ENCODE assay signal across 20 mouse cellular contexts in the genomic region with DNA sequence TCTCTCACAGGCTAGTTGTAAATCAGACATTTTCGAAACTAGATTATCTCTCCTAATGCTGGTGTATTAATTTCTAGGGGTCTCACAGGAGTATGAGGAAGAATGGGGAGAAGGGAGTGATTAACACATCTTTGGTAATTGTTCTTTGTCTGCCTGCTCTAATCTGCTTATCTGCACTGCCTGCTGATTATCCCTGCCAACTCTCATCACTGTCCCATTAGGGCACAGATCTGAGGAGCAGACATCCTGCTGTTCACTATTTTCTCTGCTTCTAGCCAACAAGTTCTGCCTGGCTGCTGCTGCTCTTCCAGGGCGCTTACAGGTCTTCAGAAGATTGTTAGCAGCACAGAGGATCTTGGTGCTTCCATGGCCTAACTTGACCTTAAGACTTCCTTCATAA.
DNase-seq lines count a peak whose midpoint lies in the region; ATAC-seq and TF ChIP-seq lines count a peak whose summit lies in the region.
"Had no signal": no experiment of that assay in that cellular context is flagged by ENCODE, and none has a peak within 500 bp of the region (broad histone marks: within the 10 kb centered on the region; RNA-seq: fewer than 3 reads in every experiment).

No protein-coding gene starts in this region.

- H3K4me2 ChIP-seq in hindbrain, embryonic 13.5 days, result no peak overlapping the region
- no peak overlapping the region for H3K4me2 ChIP-seq in hindbrain, embryonic 12.5 days (replicated peaks)
- no peak overlapping the region for H3K4me2 ChIP-seq in midbrain, embryonic 14.5 days (ENCODE audit: low read length)
- H3K4me2 ChIP-seq in midbrain, embryonic 15.5 days, result no peak overlapping the region
- H3K4me2 ChIP-seq: embryonic facial prominence, embryonic 15.5 days; midbrain, embryonic 12.5 days had no signal

- no peaks in the 10 kb centered on the region for H3K36me3 ChIP-seq in hindbrain, embryonic 13.5 days
- H3K36me3 ChIP-seq in hindbrain, embryonic 12.5 days, result no peaks in the 10 kb centered on the region
- no peaks in the 10 kb centered on the region for H3K36me3 ChIP-seq in midbrain, embryonic 14.5 days (ENCODE audit: control insufficient read depth, insufficient read depth, low read length)
- H3K36me3 ChIP-seq in midbrain, embryonic 15.5 days (replicated peaks), result no peaks in the 10 kb centered on the region
- H3K36me3 ChIP-seq: embryonic facial prominence, embryonic 15.5 days; heart, embryonic 10.5 days; midbrain, embryonic 12.5 days had no signal

- intact Hi-C loops in heart, postnatal 10 days (cut with DNase I), result no loop called here

- TF ChIP-seq POLR2A in cerebellum, adult 2 months (IDR thresholded peaks at IDR 0.05; ENCODE audit: borderline replicate concordance, insufficient read depth, low read length), result no peak

- DNase-seq in cerebellum, postnatal 10 days, result peak; percentile 19 to 25
- no peak for DNase-seq in cerebellum, adult 2 months
- DNase-seq in midbrain, embryonic 14.5 days, result peak; percentile 36
- no peak for DNase-seq in right cerebral cortex, postnatal 4 days
- no peak for DNase-seq in heart, postnatal 10 days
- DNase-seq: adrenal gland, postnatal 14 days; cerebellum, adult 9-10 months; gastrocnemius, postnatal 36 days; kidney, adult 18-20 months; liver; right cerebral cortex, adult 18-20 months; thymus, postnatal 14 days had no signal

- ATAC-seq in hindbrain, embryonic 13.5 days (ENCODE audit: low FRiP score), result 0 out of 2 replicates have a peak, but pooled peaks have one; percentile 57
- ATAC-seq in hindbrain, embryonic 12.5 days (ENCODE audit: low FRiP score), result no peak
- peak; percentile 40; the same call in 1 of the 2 replicates for ATAC-seq in midbrain, embryonic 14.5 days (ENCODE audit: low FRiP score, low TSS enrichment)
- no peak; the same call in 1 of the 2 replicates for ATAC-seq in midbrain, embryonic 15.5 days (replicated peaks)
- ATAC-seq: lung, postnatal 0 days had no signal

- no peak overlapping the region for H3K27ac ChIP-seq in cerebellum, adult 2 months (ENCODE audit: insufficient read depth, low read length)
- no peak overlapping the region for H3K27ac ChIP-seq in hindbrain, embryonic 13.5 days
- no peak overlapping the region for H3K27ac ChIP-seq in hindbrain, embryonic 12.5 days
- no peak overlapping the region for H3K27ac ChIP-seq in midbrain, embryonic 14.5 days (replicated peaks; ENCODE audit: low read depth, low read length)
- H3K27ac ChIP-seq in midbrain, embryonic 15.5 days, result no peak overlapping the region
- H3K27ac ChIP-seq: embryonic facial prominence, embryonic 15.5 days; heart, embryonic 10.5 days; kidney, postnatal 0 days; midbrain, embryonic 12.5 days had no signal

- no peak overlapping the region for H3K9ac ChIP-seq in hindbrain, embryonic 13.5 days
- H3K9ac ChIP-seq in hindbrain, embryonic 12.5 days, result no peak overlapping the region
- H3K9ac ChIP-seq in midbrain, embryonic 14.5 days (replicated peaks; ENCODE audit: low read length), result no peak overlapping the region
- H3K9ac ChIP-seq in midbrain, embryonic 15.5 days, result no peak overlapping the region
- H3K9ac ChIP-seq: embryonic facial prominence, embryonic 15.5 days; midbrain, embryonic 12.5 days had no signal

- 34% methylated on average over 2 of the region's 2 CpGs for WGBS in cerebellum, adult 2 months
- WGBS in hindbrain, embryonic 13.5 days, result 57% methylated on average over 2 of the region's 2 CpGs
- WGBS in hindbrain, embryonic 12.5 days, result 40% methylated on average over 2 of the region's 2 CpGs
- WGBS in midbrain, embryonic 14.5 days, result 13% methylated on average over 2 of the region's 2 CpGs
- 29% methylated on average over 2 of the region's 2 CpGs for WGBS in midbrain, embryonic 15.5 days

- H3K4me3 ChIP-seq in cerebellum, adult 2 months (replicated peaks; ENCODE audit: insufficient read depth, low read depth, low read length), result no peak overlapping the region
- H3K4me3 ChIP-seq in hindbrain, embryonic 13.5 days, result no peak overlapping the region
- H3K4me3 ChIP-seq in hindbrain, embryonic 12.5 days, result no peak overlapping the region
- no peak overlapping the region for H3K4me3 ChIP-seq in midbrain, embryonic 14.5 days (replicated peaks; ENCODE audit: low read depth, low read length)
- H3K4me3 ChIP-seq in midbrain, embryonic 15.5 days, result no peak overlapping the region
- H3K4me3 ChIP-seq: embryonic facial prominence, embryonic 15.5 days; heart, embryonic 10.5 days; midbrain, embryonic 12.5 days had no signal

- no peaks in the 10 kb centered on the region; the same call in 1 of the 2 replicates for H3K4me1 ChIP-seq in cerebellum, adult 2 months (ENCODE audit: control insufficient read depth, insufficient read depth, low read length)
- no peaks in the 10 kb centered on the region for H3K4me1 ChIP-seq in hindbrain, embryonic 13.5 days (replicated peaks)
- H3K4me1 ChIP-seq in hindbrain, embryonic 12.5 days, result no peaks in the 10 kb centered on the region
- H3K4me1 ChIP-seq in midbrain, embryonic 14.5 days (ENCODE audit: control insufficient read depth, insufficient read depth, low read length), result no peaks in the 10 kb centered on the region
- H3K4me1 ChIP-seq in midbrain, embryonic 15.5 days, result peaks cover 3% of the 10 kb centered on the region; the same call in 1 of the 2 replicates
- H3K4me1 ChIP-seq: embryonic facial prominence, embryonic 15.5 days; heart, embryonic 10.5 days had no signal

- H3K9me3 ChIP-seq in hindbrain, embryonic 13.5 days, result no peaks in the 10 kb centered on the region
- no peaks in the 10 kb centered on the region for H3K9me3 ChIP-seq in hindbrain, embryonic 12.5 days (replicated peaks)
- H3K9me3 ChIP-seq in midbrain, embryonic 14.5 days (ENCODE audit: control insufficient read depth, low read length), result no peaks in the 10 kb centered on the region
- no peaks in the 10 kb centered on the region for H3K9me3 ChIP-seq in midbrain, embryonic 15.5 days
- H3K9me3 ChIP-seq: embryonic facial prominence, embryonic 15.5 days; heart, embryonic 10.5 days; midbrain, embryonic 12.5 days had no signal

- TF ChIP-seq CTCF in cerebellum, adult 2 months (IDR thresholded peaks at IDR 0.05; ENCODE audit: borderline replicate concordance, insufficient read depth, low read depth, low read length), result no peak

- no peaks in the 10 kb centered on the region for H3K27me3 ChIP-seq in cerebellum, adult 2 months (ENCODE audit: control insufficient read depth, insufficient read depth, low read length)
- no peaks in the 10 kb centered on the region for H3K27me3 ChIP-seq in hindbrain, embryonic 13.5 days
- no peaks in the 10 kb centered on the region for H3K27me3 ChIP-seq in hindbrain, embryonic 12.5 days
- H3K27me3 ChIP-seq in midbrain, embryonic 14.5 days (ENCODE audit: control insufficient read depth, insufficient read depth, low read length), result no peaks in the 10 kb centered on the region
- H3K27me3 ChIP-seq in midbrain, embryonic 15.5 days (replicated peaks), result no peaks in the 10 kb centered on the region
- H3K27me3 ChIP-seq: embryonic facial prominence, embryonic 15.5 days; midbrain, embryonic 12.5 days had no signal

Comparison
In these comparisons a context has a peak if more than half of its experiments do, and no peak if none do; other contexts are left out.
1. DNase-seq: peak in cerebellum, postnatal 10 days (2 of 2) and midbrain, embryonic 14.5 days (single experiment); none in cerebellum, adult 2 months (0 of 2), right cerebral cortex, postnatal 4 days (single experiment) and heart, postnatal 10 days (0 of 2).
2. ATAC-seq: peak in hindbrain, embryonic 13.5 days (single experiment) and midbrain, embryonic 14.5 days (single experiment); none in hindbrain, embryonic 12.5 days (single experiment) and midbrain, embryonic 15.5 days (single experiment).